Mouse (Mus musculus) olfactory bulb, adult 2 months (tissue): Measurements from ENCODE around the gene Patz1.

Source experiments
- CTCF ChIP-seq: fragments of 200-500 bp; IDR thresholded peaks from 2 replicates; pipeline ENCODE4 v1.5.1; 2012; ENCODE audit warnings: low read depth, mild to moderate bottlenecking, low read length, moderate library complexity; ENCODE audit not compliant: insufficient read depth
- POLR2A ChIP-seq: fragments of 200-500 bp; IDR thresholded peaks from 2 replicates; pipeline ENCODE4 v1.6.1; 2012; ENCODE audit warnings: mild to moderate bottlenecking, low read depth, low read length, moderate library complexity; ENCODE audit not compliant: insufficient read depth

GRCm38 (mm10) chr11:3337173-3337955 lies 48.7 kb downstream of the Patz1 start:
- TF ChIP-seq CTCF = no peak
- TF ChIP-seq POLR2A = no peak
